Mouse (Mus musculus) layer of hippocampus, adult 9-10 months (tissue): ENCODE measurements at regions not wholly inside any gene's neighbourhood (a gene's known extent, or its start where the extent isn't known, plus 50 kb on each side); places are given as distances from the start of the nearest gene placed in this dataset.

Experiments
- DNase-seq: peaks from one replicate; pipeline ENCODE4 v3.0.0; 2022; ENCODE audit warnings: low spot score

GRCm38 (mm10) chr1:82066291-82066690, 166.6 kb upstream of the Gm9747 start:
- DNase-seq = no peak

- no peak for DNase-seq
Measured at GRCm38 (mm10) chr1:82068571-82068970, 164.3 kb upstream of the Gm9747 start.

DNA sequence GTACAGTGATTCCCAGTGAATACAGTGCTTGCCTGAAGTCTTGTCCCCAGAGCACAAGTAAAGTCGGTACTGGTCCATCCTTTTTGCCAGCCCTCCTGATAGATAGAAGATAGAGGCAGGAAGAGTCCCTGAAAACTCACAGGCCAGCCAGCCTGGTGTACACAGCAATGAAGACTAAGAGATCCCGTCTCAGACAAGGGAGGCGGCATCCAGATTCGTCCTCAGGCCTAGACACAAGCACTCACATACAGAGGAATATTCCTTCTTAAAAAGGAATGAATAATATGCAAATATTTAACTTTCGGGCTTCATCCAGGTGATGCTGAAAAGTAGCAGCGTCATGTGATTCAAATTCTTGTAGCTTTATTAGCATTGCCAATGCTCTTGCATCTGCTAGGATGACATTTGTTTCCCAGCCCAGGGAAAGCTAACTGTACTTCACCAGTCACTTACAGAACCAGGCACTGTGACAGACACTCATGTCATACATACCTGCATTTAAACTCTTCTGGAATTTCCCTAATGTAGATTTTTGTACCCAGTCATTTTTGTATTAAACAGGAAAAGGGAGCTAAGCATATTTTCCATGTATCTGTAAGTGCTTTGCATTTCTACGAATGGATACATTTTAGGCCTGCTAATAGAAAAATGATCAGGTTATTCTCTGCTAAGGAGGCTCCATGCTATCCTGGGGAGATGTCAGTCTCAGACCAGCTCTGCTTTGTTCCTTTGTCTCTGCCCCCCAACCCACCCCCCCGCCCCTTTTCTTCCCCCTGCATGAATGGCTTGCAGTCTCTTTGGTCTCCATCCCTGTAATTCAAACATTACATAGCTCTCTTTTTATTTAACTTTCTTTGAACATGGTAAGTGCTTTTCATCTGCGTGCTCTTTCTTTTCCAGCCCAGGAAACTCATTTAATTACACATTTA, 162.5 kb upstream of the Gm9747 start:
- no peak for DNase-seq

GRCm38 (mm10) chr1:82089136-82089839, 143.6 kb upstream of the Gm9747 start:
- DNase-seq = no peak

DNA sequence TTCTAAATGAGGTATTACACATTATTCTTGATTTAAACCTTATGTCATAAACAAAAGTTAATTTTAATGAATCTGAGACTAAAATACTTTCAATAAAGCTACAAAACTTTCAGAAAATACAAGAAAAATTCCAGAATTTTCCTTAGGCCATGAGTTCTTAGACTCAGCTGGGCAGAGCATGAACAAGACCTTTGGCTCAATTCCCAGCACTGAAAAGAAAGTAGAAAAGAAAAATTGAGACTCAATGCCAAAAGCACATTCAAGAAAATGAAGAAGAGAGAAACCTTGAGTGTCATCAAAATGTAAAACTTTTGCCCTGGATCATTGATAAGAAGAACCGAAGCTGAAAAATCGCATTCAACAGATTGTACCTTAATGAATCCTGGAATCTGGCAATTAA, 137.8 kb upstream of the Gm9747 start:
- no peak for DNase-seq

DNA sequence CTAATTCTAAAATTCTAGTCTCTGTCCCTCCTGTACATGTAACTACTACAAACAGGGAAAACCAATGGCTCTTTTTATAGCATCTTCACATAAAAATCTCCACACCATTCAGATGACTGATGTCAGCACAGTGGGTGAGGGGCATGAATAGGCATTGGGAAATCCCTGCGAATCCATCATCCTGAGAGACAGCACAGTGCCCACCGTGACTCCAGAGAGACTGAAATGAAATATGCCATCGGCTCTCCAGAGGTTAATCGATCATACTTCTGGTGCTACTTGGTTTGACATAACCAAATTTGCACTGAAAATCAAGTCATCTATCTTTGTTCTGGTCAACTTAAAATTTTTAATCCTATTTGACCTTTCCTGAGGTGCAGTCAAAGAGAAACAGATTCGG, 126.2 kb upstream of the Gm9747 start:
- no peak for DNase-seq

DNA sequence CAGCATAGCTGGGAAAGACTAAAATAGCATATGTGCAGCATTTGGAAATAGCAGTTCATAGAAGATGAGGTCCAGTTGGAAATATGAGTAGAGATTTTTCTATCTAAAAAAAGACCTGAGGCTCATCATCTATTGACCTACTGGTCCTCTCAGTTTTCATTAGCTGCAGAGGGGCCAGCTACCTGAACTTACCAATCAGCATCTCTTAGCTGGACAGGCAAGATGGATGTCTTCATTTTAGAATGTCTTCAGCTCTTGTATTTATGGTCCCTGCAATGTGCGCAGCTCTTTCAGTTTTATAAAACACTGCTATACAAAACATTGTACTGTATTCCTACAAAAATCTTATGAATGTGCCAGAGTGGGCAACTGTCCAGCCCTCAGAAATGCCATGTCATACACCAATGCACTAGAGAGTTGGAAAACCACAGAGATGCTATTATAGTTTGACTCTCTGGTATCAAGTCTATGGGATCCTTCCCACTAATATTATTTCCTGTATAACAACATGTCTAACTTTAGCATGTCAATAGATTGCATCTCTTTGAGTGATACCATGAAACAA, 122.8 kb upstream of the Gm9747 start:
- no peak for DNase-seq

DNA sequence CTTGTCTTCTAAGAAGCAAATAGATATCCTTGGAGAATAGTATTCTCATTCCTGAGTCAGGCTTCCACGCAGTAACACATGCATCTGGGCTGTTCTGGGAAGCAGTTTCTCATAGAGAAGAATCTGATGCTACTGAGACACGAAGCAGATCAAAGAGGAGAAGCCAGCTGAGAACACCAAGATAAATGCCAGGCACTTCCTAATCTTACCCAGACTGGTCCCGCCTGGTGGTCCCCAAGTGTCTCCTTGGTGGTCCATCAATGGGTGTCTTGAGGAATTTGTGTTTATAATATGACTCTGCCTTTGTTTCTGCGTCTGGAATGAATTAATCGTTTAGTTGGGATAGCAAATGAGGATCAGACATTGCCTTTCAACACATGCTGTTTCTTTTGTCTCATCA, 120.5 kb upstream of the Gm9747 start:
- DNase-seq = peak; percentile 6

DNA sequence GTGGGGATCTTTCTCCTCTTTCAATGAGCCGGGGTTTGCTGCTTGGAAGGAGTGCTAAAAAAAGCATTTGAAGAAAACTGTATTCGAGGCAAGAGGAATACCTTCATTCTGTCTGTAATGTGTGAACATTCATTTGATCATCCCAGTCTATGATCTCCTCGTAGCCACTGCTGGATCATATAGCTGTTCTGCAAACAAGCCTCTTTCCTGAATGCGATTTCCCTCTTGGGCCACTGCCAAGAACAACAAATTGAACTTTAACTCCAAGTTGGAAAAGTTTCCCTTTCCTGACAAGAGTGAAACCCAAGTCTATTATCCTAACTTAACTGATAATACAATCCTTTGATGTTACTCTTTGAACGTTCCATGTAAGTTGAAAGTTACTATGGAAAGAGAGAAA, 108.4 kb upstream of the Gm9747 start:
- DNase-seq = no peak

DNA sequence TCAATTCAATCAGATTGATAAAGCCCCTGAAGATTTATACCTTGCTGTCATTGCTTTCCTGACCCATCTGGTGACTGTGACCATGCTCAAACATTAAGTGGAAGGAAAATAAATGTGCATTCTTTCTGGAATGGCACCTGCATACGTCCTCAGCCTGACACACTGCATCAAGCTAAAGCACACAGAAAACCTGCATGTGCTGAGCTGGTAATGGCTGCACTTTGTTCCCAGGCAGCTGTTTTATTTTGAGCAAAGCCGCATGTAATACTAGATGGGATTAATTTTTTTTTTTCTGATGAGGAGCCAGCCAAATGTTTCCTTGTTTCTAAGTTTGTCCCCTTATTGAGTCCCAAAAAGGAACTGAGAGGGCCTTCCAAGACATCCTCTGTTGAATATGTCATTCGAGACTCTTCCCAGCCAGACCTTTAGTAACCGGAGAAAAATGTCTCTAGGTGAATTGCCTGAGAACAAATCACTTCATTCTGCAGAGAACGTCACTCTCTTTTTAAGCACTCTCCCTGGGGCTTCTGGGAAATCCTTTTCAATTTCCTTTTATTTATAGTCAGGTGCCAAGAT, 103.1 kb upstream of the Gm9747 start:
- no peak for DNase-seq

GRCm38 (mm10) chr1:82132536-82132935, 100.4 kb upstream of the Gm9747 start:
- DNase-seq = no peak

DNA sequence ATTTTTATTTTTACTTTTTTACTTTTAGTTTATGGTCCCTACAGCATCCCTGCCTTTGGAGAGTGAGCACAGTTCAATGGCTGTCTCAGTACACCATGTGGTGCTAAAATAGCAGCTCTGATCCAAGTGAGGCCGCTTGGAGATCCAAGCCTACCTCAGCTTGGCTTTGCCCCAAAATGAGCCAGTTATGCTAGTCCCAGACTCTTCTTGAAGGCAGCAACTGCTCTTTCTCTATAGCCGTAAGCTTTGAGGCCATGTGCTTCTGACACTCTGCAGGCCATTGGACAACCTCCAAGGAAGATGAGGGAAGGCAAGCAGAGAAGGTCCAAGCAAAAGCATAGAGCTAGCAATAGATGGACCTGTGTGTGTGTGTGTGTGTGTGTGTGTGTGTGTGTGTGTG, 98.0 kb upstream of the Gm9747 start:
- no peak for DNase-seq

GRCm38 (mm10) chr1:82135761-82136331, 97.1 kb upstream of the Gm9747 start:
- no peak for DNase-seq

- DNase-seq = no peak
Measured at GRCm38 (mm10) chr1:82145256-82145655, 87.7 kb upstream of the Gm9747 start.

DNA sequence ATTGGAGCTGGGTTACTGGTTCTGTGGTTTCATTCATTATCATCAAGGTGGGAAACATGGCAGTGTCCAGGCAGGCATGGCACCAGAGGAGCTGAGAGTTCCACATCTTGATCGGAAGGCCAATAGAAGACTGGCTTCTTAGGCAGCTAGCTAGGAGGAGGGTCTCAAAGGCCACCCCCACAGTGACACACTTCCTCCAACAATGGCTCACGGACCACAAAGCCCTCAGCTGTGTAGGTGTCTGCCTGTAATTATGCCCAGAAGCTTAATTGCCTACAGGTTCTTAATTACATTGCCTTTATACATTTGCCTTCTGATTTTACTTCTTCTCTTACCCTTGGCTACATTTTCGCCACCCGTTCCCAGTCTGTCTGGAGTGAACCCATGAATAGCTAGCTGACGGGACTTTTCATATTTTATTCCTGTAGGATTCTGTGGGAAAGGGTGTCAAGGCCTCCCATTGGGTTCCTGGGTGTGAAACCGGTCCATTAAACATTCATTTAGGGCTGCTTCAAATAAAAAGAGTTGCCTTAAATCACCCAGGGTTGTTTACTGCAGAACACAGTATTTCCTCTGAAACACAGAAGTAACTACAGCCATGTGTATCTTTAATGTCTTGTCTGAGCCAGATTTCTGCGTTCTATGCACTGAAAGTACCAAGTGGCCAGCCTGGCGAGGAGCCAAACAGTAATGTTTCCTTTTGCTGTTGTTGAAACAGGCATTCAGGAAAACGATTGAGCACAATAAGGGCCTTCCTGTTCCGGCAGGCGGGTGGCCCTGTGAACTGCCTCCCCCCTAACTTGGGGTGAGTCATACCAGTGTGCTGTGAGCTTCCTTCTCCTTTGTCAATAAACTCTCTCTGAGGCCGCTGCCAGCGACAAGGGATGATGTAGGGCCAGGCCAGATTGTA, 82.4 kb upstream of the Gm9747 start:
- DNase-seq = peak; percentile 12

GRCm38 (mm10) chr1:82155961-82156360, 77.0 kb upstream of the Gm9747 start:
- DNase-seq = no peak

GRCm38 (mm10) chr1:82157013-82157412, 75.9 kb upstream of the Gm9747 start:
- peak; percentile 49 for DNase-seq

DNA sequence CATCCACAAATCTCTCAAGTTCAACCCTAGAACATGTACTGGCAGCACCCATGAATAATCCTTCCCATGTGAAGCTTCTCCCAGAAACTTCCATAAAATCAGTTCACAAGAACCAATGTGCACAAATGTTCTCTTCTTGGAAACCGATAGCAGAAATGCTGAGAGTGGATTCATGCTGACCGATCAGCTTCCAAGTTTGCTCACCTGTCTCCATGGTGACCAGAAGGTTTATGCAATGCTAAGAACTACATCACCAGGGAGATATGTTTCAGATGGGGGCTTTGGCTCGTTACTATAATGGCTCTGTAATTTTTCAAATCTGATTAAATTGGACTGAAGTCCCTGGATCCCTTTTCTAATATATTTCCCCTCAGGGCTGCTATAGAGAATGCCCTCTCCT, 74.4 kb upstream of the Gm9747 start:
- peak; percentile 4 for DNase-seq

DNA sequence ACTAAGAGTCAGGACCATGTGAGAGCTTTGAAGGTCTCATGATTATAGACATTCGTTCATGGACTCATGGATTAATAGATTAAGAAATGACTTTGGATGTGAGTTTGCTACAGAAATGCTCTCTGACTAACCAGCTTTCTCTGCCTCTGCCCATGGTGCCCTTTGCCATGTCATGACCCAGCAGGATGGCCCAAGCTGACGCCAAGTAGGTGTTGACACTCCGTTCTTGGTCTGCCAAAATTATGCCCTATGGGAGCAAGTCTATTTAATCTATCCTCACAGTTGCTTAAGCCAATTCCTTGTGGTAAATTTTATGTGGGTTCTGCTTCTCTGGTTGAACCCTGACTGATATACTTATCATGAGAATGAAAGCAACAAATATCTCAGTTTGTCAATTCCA, 73.7 kb upstream of the Gm9747 start:
- no peak for DNase-seq

DNA sequence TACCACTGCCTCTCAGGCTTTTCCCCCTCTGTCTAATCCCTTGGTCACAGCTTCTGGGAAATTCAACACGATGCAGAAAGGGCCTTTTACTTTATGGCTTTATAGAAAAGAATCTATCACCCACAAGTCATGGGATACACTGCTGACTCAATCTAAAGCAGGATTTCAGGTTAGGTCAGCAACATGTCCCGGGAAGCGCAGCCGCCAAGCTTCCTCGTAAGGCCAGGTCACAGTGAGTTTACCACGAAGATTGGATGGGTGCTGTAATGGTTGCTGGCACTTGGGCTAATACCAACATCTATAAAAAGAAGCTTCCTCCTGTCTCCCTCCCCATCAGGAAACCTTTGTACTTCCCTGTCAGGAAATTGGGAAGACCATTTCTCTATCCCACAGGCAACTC, 70.0 kb upstream of the Gm9747 start:
- no peak for DNase-seq

GRCm38 (mm10) chr1:82168158-82168557, 64.8 kb upstream of the Gm9747 start:
- DNase-seq = no peak
